Mouse (Mus musculus): Measurements from ENCODE around the gene Creb5.
"Not testable (repeated sequence)": the region's sequence is repeated elsewhere in the genome, so short reads cannot be mapped to it uniquely, and the experiment has no call there.

Gene Creb5

DNA sequence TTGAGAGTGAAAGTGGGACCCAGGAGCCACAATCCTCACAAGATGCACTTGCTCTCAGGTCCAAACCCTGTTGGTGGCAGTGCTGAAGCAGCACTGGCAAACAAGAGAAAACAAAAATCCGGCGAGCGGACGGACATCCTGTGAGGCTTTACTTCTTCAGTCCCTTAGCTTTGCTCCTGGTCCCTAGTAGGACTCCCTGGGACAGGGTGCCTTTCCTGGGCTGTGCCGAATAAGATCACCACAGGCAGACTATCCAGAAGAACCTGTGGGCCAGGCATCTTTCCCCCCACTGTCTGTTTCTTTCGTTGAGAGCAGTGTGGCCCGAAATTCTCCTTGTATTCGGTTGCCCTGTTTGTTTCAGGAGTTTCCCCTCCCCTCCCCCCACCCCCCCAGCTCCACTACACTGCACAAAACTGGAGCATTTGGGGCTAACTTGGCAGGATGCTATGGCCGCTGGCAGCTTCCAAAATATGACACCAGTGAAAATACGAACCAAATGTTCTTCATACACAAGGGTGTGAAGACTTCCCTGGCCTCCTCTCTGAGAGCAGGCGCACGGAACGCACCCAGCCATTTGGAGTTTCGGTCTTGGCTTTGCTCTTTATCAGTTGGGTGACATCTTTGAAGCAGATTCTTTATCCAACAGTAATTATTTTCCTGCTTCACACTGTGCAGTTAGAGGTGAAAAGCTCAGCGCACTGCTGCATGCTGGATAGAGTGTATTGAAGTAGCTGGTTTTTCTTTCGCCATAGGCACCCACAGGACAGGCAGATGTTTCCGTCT, 32.7 kb downstream of the Creb5 start:
- DNase-seq (ENCODE audit: inconsistent ontology term): peak; percentile 50

DNA sequence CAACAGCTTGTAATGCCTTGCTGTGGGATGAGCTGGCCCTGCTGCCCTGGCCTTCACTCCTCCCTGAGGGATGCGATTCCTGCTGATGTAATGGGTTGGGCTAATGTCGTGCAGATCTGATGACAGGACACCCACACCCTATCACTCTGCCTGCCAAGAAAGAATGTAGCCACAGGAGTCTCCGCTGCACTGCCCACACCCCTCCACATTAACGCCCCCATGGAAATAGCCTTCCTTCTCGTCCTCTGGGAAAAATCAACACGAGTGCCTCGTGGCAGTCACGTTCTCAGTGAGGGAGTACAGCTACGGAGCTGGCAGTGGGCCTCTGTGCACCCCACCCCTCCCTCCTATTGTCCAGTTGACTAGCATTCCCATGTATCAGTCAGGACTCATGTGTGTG, 50.3 kb downstream of the Creb5 start:
- peak; percentile 40 for DNase-seq (ENCODE audit: inconsistent ontology term)

DNA sequence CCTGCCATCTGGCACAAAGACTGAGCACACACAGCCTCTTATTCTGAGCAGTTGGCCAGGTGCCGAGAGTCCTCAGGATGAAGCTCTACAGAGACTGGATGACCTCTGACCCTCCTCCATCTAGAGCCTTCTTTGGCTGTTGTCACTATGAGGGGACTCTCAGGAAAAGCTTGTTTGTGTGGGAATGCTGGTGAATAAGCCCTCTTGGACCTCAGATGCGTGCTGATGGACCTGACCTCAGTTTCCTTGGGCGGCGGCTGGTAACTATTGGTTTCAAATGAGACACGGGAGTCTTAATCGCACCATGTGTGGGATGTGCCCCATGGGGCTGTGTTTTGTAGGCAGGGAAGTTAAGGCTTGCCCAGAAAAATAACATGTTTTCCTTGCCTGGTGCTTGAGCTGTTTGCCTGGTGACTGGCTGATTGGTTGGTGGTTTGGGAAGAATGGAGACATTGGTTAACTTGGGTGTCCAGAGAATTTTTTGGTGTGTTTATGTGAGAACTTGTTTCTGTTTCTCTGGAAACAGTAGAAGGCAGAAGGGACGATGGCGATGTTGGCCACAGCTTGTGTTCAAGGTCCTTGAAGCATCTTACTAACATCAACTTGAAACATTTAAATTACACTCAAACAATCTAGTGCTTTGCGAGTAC, 65.4 kb downstream of the Creb5 start:
- DNase-seq (ENCODE audit: inconsistent ontology term): no peak

DNA sequence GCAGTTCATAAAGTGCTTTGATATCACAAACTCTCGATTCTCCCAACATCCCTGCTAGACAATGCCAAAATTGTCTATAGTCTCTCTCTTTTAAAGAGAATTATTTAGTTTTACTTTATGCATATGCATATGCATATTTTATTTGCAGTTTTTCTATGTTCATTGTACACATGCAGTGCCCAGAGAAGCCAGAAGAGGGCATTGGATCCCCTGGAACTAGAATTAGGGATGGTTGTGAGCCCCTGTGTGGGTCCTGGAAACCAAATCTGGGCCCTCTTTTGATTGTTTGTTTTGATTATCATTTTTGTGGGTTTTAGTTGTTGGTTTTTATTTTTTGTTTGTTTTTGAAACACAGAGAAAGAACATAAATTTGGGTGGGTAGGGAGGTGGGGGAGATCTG, 69.3 kb downstream of the Creb5 start:
- DNase-seq (ENCODE audit: inconsistent ontology term): no peak

DNA sequence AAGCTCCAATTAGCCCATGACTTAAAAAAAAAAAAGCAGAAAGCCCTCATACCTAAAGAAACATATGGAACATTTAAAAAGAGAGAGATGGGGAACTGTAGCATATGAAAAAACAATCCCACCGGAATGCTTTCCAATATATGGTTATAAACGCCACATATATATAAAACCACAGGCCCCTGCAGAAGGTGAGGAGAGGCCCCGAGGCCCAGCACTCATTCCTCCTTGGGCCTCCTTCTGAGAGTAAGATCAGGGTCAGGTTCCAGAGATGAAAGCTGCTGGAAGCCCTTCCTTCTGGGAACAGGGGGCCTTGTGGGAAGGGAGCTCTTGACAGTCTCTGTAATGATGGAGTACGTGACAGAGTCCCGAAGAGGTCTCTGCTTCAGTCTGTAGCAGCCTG, 76.5 kb downstream of the Creb5 start:
- no peak for DNase-seq (ENCODE audit: inconsistent ontology term)

DNA sequence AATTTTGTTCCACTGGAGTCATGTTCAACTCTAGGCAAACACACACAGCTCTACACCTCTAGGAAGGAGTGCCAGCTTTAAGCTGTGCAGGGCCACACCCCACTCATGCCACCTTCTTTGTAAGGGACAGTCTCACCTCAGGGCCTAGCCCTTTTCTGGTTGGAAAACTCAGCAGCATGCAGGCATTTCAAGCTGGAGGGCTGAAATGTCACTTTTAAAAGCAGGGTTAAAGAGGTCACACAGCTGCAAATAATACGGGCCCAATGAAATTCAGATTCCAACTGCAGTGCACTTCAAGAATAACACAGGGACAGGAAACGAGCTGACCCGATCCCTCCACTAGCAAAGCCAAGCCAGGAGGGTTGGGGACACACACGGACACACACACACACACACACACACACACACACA, 76.9 kb downstream of the Creb5 start:
- no peak for DNase-seq (ENCODE audit: inconsistent ontology term)

DNA sequence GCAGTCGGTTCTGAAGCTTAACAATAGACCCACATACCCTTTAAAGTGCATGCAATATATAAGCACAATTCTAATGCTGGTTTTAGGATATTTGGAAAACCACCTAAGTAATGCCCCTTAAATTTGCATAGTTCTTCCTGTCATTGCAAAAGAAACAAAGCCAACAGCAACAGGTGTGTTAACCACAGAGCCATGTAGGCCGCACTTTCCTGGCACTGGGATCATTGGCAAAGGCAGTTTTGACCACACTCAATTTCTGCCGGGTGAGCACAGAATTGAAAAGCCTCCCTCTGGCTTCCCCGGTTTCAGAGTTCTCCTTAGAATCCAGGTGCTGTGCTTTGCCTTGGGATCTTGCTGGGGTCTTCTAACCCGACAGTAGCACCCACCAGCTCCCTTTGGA, 82.1 kb downstream of the Creb5 start:
- no peak for DNase-seq (ENCODE audit: inconsistent ontology term)

DNA sequence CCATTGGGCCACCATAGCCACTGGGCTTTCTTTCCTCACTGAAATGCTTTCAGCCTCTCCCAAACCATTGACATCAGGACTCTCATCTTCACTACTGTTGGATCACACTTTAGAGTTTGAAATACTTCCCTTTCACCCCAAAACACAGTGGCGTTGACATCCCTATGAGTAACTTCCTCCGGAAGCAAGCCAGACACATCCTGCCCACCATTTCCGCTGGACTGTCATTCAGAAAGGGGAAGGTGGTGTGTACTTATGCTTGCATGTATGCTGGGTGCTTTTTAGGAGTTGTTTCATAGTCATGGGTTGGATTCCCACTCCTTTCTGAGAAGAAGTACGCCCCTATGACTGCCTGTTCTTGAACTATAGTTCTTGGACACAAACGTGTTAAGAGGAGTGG, 82.9 kb downstream of the Creb5 start:
- DNase-seq (ENCODE audit: inconsistent ontology term): no peak

DNA sequence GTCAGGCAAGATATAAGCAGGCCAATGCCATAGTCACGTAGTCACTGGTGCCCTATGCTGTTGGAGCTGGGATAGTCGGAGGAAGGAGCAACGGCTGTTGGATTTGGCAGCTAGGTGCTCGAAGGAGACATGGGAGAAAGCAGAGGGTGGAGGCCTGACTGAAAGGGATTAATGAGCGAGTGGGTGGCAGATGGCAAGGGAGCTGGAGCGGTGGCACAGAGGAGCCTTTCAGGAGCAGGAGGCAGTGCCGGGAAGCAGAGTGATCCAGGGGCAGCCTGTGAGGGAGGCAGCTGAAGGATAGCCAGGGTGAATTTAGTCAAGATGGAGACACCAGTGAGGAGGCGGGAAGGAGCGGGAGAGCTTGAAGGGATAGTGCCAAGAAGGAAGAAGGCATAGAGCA, 84.9 kb downstream of the Creb5 start:
- peak; percentile 20 for DNase-seq (ENCODE audit: inconsistent ontology term)

DNA sequence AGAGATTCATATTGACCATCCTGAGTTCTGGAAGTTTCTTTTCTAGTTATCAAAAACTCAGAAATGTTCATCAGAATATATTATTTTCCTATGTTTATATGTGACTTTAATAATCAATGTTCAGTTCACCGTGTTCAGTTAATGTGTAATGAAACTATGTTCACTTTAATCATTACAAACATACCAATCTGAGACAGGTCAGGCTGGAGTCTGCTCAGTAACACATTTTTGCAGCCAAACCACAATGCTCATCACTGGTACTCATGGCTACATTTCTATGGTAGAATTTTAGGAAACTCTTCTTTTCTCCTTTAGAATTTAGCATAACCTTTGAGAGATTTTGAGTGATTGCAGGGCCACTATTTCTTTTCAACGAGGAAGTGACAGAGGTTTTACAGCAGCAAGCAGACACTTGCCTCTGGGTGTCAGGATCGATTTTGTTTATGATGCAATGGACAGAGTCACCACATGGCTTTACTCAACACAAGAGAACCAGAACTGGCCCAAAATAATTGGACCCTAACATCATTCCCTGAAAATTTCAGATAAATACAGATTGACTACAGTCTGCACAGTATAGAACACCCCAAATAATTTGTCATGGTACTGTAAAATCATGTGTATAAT, 87.4 kb downstream of the Creb5 start:
- DNase-seq (ENCODE audit: inconsistent ontology term): no peak

DNA sequence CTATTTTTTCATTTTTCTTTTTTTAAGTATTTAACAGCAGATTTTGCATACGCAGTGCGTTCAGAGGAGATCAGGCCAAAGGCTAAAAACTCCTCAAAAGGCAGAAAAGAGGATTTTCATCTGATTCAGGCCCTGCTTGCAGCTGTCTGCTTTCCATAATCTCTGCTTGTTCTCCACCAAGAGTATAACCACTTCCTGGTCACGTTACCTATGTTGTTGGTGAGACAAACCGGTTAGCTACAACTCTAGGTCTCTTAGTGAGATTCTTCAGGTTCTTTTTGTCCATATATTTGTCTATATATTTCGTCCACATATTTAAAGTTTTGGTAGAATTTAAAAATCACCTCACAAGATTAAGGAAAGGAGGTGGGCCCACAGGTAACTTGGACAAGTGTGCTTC, 102.2 kb downstream of the Creb5 start:
- DNase-seq (ENCODE audit: inconsistent ontology term): no peak

DNA sequence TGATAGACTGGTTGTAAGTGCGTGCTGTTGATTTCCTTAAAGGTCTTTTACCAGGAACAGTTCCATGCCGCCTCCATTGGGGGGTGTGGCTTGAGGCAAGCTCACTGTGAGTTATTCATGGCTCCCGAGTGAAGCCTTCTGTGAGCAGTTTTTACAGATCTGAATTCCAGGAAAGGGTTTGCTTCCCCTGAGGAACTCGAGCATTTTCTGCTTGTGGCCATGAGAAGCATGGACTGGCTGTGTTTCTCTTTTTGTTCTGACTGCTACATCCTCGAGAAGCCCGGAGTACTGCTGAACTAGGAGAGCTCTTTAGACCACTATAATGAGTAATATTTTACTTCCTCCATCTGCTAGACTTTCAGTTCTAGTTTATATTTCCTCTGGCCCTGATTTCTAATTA, 103.3 kb downstream of the Creb5 start:
- DNase-seq (ENCODE audit: inconsistent ontology term): no peak

DNA sequence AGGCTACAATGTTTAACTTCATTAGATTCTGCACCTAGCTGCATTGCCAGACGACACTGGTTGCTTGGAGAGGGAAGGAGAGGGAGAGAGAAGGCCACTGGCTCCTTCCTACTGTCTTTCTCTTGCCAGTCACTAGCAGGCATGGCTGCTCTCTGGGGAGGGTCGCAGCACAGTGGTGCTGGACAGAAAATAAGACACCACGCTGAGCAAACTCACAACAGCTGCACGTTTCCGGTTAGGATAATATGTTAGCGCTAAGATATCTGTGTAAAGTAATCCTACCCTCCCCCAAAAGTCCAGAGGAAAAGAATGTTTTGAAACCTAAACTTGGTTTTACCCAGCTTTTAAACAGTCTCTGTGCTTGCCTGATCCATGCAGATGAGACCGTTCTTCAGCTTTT, 107.0 kb downstream of the Creb5 start:
- no peak for DNase-seq (ENCODE audit: inconsistent ontology term)

DNA sequence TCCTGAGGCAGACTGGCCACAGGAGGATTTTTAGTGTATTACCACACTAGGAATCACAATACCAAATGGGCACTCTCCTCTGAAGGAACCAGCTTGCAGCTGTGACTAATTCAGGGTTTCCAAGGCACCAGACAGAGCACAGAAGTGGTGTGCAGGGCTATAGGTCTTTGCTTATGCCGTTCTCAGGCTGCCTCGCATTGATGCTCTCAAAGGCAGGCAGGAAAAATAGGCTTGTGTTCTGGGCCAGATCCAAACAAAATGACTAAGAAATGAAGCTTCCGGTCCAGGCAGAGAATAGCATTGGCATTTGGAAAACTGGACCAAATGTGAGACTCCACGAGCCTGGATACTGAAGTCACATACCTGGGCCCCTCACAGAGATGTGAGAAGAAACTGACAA, 108.1 kb downstream of the Creb5 start:
- peak; percentile 19 for DNase-seq (ENCODE audit: inconsistent ontology term)

DNA sequence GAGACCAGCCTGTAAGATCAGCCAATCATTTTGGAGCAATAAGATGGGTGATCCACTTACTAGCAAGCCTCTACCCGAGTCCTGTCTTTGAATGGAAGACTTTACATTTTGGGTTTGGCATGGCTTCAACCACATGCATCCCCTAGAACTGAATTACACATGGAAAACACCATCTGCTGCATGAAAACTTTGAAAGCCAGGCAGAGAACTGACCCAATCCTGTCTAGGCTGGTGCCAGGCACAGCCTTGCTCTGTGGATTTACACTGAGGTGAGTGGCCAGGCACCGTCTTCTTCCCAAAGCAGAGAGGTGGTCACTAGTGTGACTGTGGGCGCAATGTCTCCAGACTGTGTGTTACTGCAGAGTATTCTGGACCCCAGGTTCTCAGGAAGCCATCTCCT, 109.4 kb downstream of the Creb5 start:
- DNase-seq (ENCODE audit: inconsistent ontology term): no peak

DNA sequence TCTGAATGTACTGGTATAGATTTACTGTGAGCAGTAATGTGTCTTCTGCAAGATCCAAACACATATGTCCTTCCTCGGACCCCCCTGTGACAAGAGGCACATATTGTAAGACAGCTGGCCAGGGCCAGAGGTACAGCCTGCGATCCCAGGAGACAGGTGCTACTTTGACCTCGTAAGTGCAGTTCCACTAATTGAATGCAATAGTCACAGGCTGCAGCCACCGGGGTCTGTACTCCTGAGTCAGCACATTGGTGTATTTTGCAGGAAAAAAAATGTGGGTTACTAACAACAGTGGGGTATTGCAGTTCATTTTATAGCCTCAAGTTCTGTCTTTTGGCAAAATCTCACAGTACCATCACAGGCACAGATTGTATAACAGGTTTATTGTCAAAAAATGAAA, 110.7 kb downstream of the Creb5 start:
- DNase-seq (ENCODE audit: inconsistent ontology term): no peak

DNA sequence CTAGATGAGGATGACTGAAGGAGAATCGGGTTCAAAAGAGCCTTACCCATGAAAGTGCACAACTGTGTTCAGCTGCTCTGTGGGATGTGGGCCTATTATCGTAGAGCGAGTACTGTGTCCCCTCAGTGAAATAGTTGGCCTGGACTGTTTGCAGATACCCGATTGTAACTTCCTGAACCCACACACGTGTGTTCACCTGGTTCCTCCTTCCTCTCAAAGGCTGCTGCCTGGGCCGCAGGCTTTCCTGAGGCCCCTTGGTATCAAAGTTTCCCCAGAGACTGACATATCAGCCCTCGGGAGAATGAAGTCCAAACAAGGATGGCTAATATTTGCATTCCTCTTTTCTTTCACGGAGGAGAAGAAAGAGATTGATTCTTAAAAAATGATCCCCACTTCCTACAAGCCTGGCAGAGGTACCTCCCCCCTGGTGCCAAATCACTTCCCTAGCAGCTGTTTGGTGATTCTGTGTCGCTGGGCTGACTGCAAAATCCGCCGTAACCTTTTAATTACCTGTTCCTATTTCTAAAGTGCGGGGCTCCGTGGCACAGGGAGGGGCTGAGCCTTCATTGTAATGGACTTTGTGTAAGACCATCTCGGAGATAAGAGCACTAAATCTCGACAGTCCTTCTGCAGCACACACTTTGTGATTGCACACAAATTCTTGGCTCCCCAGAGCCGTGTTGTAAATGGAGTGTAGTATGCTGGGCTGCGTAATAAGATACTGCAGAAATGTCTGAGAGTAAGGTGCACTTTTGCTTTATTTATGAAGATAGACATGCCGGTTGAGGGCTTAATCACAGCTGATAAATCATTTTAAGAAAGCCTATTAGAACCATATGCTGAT, 111.4 kb downstream of the Creb5 start:
- no peak for DNase-seq (ENCODE audit: inconsistent ontology term)

DNA sequence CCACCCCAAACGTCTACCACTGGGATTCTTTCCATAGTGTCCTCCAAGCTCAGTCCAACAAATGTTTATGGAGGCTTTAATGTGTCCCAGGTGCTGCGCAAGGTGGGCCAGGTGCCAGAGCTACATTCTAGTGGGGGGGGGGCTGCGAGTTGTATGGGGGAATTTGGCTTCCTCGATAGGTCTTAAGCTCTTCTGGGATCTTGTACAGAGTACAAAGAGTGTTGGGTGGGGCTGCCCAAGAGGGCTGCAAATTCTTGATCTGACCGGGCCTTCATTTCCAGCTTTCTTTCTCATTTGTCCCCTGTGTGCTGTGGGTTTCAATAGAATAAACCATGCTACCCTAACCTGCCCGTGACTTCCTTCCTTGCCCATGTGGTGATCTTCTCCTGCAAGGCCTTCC, 114.3 kb downstream of the Creb5 start:
- DNase-seq (ENCODE audit: inconsistent ontology term): no peak

DNA sequence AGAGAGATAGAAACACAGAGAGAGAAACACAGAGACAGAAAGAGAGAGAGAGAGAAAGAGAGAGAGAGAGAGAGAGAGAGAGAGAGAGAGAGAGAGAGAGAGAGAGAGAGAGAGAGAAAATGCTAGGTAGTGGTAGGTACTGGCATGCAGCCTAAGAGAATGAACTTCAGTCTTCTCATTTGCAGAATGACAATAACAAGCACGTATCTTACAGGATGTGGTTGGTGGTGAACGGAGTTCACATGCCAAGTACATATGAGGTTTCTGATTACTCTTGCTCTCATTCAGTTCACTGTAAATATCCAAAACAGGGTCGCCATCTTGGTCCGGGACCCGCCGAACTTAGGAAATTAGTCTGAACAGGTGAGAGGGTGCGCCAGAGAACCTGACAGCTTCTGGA, 115.5 kb downstream of the Creb5 start:
- DNase-seq (ENCODE audit: inconsistent ontology term): not testable (repeated sequence)

DNA sequence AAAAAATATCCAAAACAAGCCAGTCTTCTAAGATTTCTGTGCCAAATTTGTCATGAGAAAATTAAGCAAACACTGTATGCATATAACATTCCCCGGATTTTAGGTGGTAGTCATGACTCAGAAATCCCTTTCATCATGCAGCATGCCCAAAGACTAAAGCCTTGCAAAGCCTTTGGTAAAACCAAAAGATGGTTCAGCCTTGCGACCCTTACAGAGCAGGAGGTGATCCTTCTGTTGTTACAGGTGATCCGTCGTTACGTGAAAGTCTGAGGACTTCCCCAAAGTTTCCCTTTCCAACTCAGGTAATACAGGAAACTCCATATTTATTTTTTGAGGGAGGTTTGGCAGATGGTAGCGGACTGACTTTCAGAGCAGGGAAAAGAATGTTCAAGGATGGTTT, 122.1 kb downstream of the Creb5 start:
- DNase-seq (ENCODE audit: inconsistent ontology term): no peak

DNA sequence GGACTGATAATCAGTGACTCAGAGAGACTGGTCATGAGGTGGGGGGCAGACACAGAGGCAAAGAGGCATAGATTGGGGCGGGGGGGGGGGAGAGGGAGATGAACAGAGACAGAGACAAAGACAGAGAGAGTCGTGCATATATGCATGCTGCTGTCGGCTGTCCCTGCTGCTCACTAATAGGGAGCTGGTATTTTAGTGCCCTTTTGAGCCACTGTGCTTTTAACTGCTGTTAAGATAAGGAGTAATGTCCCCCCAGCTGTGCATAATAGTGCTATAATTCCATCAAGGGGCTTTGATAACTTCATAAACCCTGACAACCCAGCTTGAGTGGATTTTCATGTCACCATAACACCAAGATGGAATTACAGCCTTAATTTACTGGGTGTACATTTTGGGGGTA, 134.3 kb downstream of the Creb5 start:
- no peak for DNase-seq (ENCODE audit: inconsistent ontology term)

DNA sequence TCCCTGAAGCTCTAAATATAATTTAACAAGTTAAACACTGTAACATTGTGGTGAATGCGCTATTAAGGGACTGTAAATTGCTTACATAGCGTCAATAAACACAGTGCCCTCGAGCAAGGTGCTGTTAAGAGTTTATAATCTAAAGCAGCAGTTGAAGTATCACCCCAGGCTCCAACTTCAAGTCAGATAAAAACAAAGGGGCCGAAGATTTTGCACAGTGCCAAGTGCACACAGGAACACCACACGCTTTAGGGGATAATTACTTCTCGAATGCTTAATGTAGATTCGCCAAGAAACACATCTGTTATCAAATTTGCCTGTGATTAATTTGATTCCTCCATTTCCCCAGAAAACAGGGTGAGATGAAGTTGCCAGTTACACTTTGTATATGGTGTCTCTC, 142.3 kb downstream of the Creb5 start:
- DNase-seq (ENCODE audit: inconsistent ontology term): no peak
